Mouse (Mus musculus) lung, postnatal 0 days (tissue): Measurements from ENCODE around the gene Mpnd. TPM values are rescaled to one million over a fixed set of nuclear protein-coding genes. Genes with fewer than 3 reads are reported as not detected.
A peak's percentile ranks its signal among the peaks of the same experiment; 100 is the strongest.

Source experiments
- ATAC-seq: fragments of 200-750 bp; cut with Nextera tagmentation; 2 replicates; pipeline ENCODE4 v1.8.0; 2017; ENCODE audit warnings: moderate library complexity
- DNase-seq: peaks from one replicate; pipeline ENCODE4 v3.0.0-alpha.2; 2016; ENCODE audit warnings: low spot score
- H3K27ac ChIP-seq: fragments of 300-500 bp; sonication (generic); 2 replicates; pipeline ENCODE4 v1.5.1; 2014; ENCODE audit warnings: antibody characterized with exemption, mild to moderate bottlenecking, low read length, mixed read lengths
- H3K27me3 ChIP-seq: fragments of 300-500 bp; sonication (generic); replicated peaks from 2 replicates; pipeline ENCODE4 v1.6.1; 2014; ENCODE audit warnings: low read length, mixed read lengths; ENCODE audit not compliant: insufficient read depth
- H3K36me3 ChIP-seq: fragments of 300-500 bp; sonication (generic); 2 replicates; pipeline ENCODE4 v1.6.1; 2014; ENCODE audit warnings: low read length, mixed read lengths; ENCODE audit not compliant: insufficient read depth
- H3K4me1 ChIP-seq: fragments of 300-500 bp; sonication (generic); 2 replicates; pipeline ENCODE4 v1.6.1; 2014; ENCODE audit warnings: antibody characterized with exemption, low read depth, low read length, mixed read lengths; ENCODE audit not compliant: insufficient read depth
- H3K4me2 ChIP-seq: fragments of 300-500 bp; sonication (generic); replicated peaks from 2 replicates; pipeline ENCODE4 v1.6.1; 2014; ENCODE audit warnings: low read depth, mild to moderate bottlenecking, low read length, moderate library complexity, mixed read lengths
- H3K4me3 ChIP-seq: fragments of 300-500 bp; sonication (generic); 2 replicates; pipeline ENCODE4 v1.5.1; 2014; ENCODE audit warnings: low read depth, low read length
- H3K9ac ChIP-seq: fragments of 300-500 bp; sonication (generic); replicated peaks from 2 replicates; pipeline ENCODE4 v1.6.1; 2014; ENCODE audit warnings: low read depth, mild to moderate bottlenecking
- H3K9me3 ChIP-seq: fragments of 300-500 bp; sonication (generic); 2 replicates; pipeline ENCODE4 v1.6.1; 2016; ENCODE audit warnings: low read length, mixed read lengths
- CTCF ChIP-seq: IDR thresholded peaks from 2 replicates; pipeline ENCODE4 v1.5.1; 2016; ENCODE audit warnings: antibody characterized with exemption, mild to moderate bottlenecking
- EP300 ChIP-seq: IDR thresholded peaks from 2 replicates; pipeline ENCODE4 v1.6.1; 2016; ENCODE audit warnings: antibody characterized with exemption, mild to moderate bottlenecking, control low read depth
- WGBS: fragments of 180-500 bp; shearing (Covaris S2); extraction: QIAGEN DNeasy Blood & Tissue Kit; methylation state at CpG from one replicate; pipeline ENCODE4 v1.1.7; 2014; 5-methylcytosine and 5-hydroxymethylcytosine counted together
- polyA plus RNA-seq: library from polyadenylated mRNA; unstranded; fragments of >200 nt; fragmentation: Nextera tagmentation; extraction: Ambion mirVana; gene quantifications from 2 replicates; pipeline ENCODE4 v1.2.1, GENCODE M21; 2015

Gene Mpnd
- polyA plus RNA-seq, 1 experiment from 2014 or later: 38.5 TPM

DNA sequence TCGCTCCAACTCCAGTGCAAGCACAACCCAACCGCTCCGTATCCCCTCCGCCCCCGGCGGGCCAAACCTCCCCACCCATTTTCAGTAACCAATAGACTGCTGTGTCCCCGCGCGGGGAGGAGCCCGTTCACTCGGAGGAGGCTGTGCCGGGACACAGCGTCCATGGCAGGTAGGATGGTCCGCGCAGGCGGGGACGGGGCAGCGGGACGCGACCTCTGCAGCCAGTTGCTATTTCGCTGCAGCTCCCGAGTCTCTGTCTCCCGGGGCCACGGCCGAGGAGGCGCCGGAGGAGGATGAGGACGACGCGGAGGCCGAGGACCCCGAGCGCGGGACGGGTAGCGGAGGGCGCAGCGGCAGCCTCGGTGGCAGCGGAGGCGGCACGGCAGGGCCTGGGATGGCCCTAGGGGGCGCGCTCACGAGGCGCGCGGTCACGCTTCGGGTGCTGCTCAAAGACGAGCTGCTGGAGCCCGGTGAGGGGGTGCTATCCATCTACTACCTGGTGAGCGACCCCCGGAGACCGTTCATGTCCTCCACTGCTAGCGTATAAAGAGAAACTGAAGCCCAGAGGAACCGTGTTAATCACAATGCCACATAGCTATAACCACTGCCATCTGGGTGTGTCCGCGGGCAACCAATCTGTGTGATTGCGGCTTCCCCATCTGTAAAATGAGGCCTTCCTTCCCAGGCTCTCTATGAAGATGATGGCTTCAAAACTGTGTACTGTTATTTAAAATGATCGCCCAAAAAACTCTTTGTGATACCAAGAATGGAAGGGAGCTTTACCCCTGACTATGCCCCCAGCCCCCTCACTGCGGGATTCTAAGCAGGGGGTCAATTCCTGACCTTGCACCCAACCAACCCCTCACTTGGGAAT lies 3.8 kb downstream of the Mpnd start:
- TF ChIP-seq CTCF (peak; percentile 71), EP300 (no peak)
- Histone ChIP-seq H3K27me3 (no peaks in the 10 kb centered on the region), H3K4me2 (peak overlapping the region; percentile 99), H3K27ac (peak overlapping the region; percentile 81), H3K9me3 (no peaks in the 10 kb centered on the region), H3K36me3 (no peaks in the 10 kb centered on the region), H3K9ac (peak overlapping the region; percentile 46; the same call in 1 of the 2 replicates), H3K4me1 (peaks cover 18% of the 10 kb centered on the region; the same call in 1 of the 2 replicates), H3K4me3 (peak overlapping the region; percentile 92)
- 1% methylated on average over 61 of the region's 62 CpGs for WGBS
- DNase-seq: peak; percentile 96
- peak; percentile 92 for ATAC-seq

DNA sequence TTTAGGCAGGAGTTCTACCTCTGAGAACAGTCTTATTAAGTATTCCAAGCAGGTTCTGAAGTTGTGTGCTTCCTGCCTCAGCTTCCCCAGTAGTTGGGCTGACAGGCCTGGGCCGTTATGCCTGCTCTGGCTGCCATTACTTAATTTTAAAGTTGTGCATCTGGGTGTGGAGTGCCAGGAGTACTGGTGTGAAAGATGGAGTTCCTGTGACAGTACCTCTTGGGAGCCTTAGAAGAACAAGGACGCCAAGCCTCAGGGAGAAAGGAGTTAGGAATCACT lies 4.4 kb downstream of the Mpnd start:
- DNase-seq (no peak), ATAC-seq (no peak)
- H3K27me3 ChIP-seq: no peaks in the 10 kb centered on the region
- TF ChIP-seq EP300 (no peak), CTCF (no peak)
- H3K27ac ChIP-seq: no peak overlapping the region
- peak overlapping the region; percentile 92; the same call in 1 of the 2 replicates for H3K4me3 ChIP-seq
- H3K9me3 ChIP-seq: no peaks in the 10 kb centered on the region
- peaks cover 18% of the 10 kb centered on the region; the same call in 1 of the 2 replicates for H3K4me1 ChIP-seq
- 28% methylated on average over 2 of the region's 2 CpGs for WGBS
- H3K4me2 ChIP-seq: peak overlapping the region; percentile 99
- 0 out of 2 replicates have a peak, but pooled peaks cover 2% of the 10 kb centered on the region for H3K36me3 ChIP-seq
- H3K9ac ChIP-seq: no peak overlapping the region

DNA sequence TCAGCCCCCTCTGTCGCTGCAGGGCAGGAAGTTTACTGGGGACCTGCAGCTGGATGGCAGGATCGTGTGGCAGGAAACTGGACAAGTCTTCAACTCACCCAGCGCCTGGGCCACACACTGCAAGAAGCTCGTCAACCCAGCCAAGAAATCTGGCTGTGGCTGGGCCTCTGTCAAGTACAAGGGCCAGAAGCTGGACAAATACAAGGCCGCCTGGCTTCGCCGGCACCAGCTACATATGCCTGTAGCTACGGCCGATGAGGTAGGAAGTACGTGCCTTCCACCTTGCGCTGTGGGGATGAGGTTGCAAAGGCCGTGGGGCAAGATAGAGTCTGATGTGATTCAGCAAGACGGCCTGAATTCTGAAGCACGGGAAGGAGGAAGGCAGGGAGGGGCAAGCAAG lies 4.7 kb downstream of the Mpnd start:
- TF ChIP-seq CTCF: no peak
- no peak for TF ChIP-seq EP300
- no peak overlapping the region for H3K27ac ChIP-seq
- H3K9me3 ChIP-seq: no peaks in the 10 kb centered on the region
- 47% methylated on average over 14 of the region's 14 CpGs for WGBS
- H3K4me3 ChIP-seq: no peak overlapping the region
- no peaks in the 10 kb centered on the region for H3K27me3 ChIP-seq
- no peak for DNase-seq
- H3K36me3 ChIP-seq: 0 out of 2 replicates have a peak, but pooled peaks cover 4% of the 10 kb centered on the region
- peak overlapping the region; percentile 99; the same call in 1 of the 2 replicates for H3K4me2 ChIP-seq
- no peak for ATAC-seq
- peaks cover 18% of the 10 kb centered on the region; the same call in 1 of the 2 replicates for H3K4me1 ChIP-seq
- no peak overlapping the region for H3K9ac ChIP-seq

DNA sequence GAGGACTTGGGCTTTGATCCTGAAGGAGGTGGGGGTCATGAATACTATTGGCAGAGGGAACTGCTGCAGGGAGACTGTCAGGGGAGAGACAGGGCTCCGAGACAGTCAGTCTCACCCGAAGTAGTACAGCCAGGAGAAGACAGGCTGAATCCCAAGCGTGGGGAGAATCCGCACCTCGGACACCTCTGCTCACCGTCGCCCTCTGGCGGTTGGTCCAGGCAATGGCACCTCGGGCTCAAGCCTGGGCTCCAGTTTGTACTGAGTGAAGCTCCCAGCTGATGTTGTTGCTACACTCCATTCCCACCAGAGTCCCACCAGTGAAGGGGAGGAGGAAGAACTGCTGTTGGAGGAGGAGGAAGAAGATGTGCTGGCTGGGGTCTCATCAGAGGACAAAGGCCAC lies 5.2 kb downstream of the Mpnd start:
- WGBS: 12% methylated on average over 9 of the region's 9 CpGs
- peaks cover 8% of the 10 kb centered on the region for H3K36me3 ChIP-seq
- H3K27me3 ChIP-seq: no peaks in the 10 kb centered on the region
- DNase-seq (peak; percentile 57), ATAC-seq (no peak)
- H3K4me1 ChIP-seq: peaks cover 18% of the 10 kb centered on the region; the same call in 1 of the 2 replicates
- TF ChIP-seq EP300: no peak
- TF ChIP-seq CTCF: peak; percentile 97
- H3K27ac ChIP-seq: no peak overlapping the region
- H3K4me2 ChIP-seq: peak overlapping the region; percentile 99; the same call in 1 of the 2 replicates
- no peak overlapping the region for H3K9ac ChIP-seq
- no peaks in the 10 kb centered on the region for H3K9me3 ChIP-seq
- no peak overlapping the region for H3K4me3 ChIP-seq

DNA sequence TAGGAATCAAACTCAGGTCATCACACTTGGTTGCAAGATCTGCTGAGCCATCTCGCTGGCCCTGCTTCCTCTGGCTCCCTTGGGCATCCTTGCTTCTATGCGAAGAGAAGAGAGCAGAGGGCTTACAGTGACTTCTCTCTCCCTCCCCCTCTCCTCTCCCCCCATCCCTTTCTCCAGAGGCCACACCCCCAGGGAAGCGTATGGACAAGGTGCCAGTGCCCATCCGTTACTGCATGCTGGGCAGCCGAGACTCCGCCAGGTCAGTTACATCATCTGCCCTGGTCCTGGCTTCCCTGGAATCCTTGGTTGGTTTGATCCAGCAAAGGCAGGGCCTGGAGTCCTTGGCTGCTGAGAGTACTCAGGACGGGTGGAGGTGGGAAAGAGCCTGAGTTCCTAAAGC lies 5.9 kb downstream of the Mpnd start:
- H3K9ac ChIP-seq: no peak overlapping the region
- H3K27ac ChIP-seq: no peak overlapping the region
- H3K36me3 ChIP-seq: peaks cover 14% of the 10 kb centered on the region
- no peak for DNase-seq
- ATAC-seq: no peak
- no peaks in the 10 kb centered on the region for H3K27me3 ChIP-seq
- peaks cover 14% of the 10 kb centered on the region; the same call in 1 of the 2 replicates for H3K4me1 ChIP-seq
- no peaks in the 10 kb centered on the region for H3K9me3 ChIP-seq
- TF ChIP-seq CTCF (no peak), EP300 (no peak)
- H3K4me3 ChIP-seq: no peak overlapping the region
- WGBS: 85% methylated on average over 7 of the region's 7 CpGs
- H3K4me2 ChIP-seq: no peak overlapping the region

DNA sequence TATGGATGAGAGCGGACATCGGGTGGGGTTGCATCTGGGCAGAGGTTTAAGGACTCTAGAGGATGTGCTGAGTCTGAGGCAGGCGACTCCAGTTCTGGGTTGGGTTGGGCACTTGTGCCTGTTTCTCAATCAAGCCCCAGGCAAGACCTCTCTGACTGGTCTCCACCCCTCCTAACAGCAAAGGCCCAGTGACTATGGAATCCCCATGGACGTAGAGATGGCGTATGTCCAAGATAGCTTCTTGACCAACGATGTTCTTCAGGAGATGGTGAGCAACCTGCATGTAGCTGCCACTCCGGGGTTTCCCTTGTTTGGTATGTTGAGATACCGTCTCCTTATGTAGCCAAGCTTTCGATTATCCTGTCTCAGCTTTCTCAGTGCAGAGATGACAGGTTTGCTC lies 9.8 kb downstream of the Mpnd start:
- peaks cover 45% of the 10 kb centered on the region for H3K36me3 ChIP-seq
- no peak for DNase-seq

More for the DNA sequence above, 9.8 kb downstream of the Mpnd start:
- H3K27me3 ChIP-seq: no peaks in the 10 kb centered on the region
- H3K9ac ChIP-seq: no peak overlapping the region
- 90% methylated on average over 9 of the region's 9 CpGs for WGBS
- no peak for TF ChIP-seq CTCF
- no peak for TF ChIP-seq EP300
- no peak for ATAC-seq
- no peaks in the 10 kb centered on the region for H3K9me3 ChIP-seq
- no peak overlapping the region for H3K4me2 ChIP-seq
- peaks cover 4% of the 10 kb centered on the region; the same call in 1 of the 2 replicates for H3K4me1 ChIP-seq
- no peak overlapping the region for H3K27ac ChIP-seq
- no peak overlapping the region for H3K4me3 ChIP-seq
